Mouse (Mus musculus) right cerebral cortex, postnatal 25 days (tissue): ENCODE results near the gene Grwd1.

Experiments used
- DNase-seq: peaks from one replicate; pipeline ENCODE4 v3.0.0; 2022

The Grwd1 gene

GRCm38 (mm10) chr7:45833924-45834323 is 3.2 kb upstream of the Grwd1 start:
- DNase-seq: no peak

GRCm38 (mm10) chr7:45833148-45833790 is 2.5 kb upstream of the Grwd1 start:
- DNase-seq: peak; percentile 50

- DNase-seq: no peak
These were observed 1.7 kb upstream of the Grwd1 start for GRCm38 (mm10) chr7:45832428-45832827.

GRCm38 (mm10) chr7:45831128-45831525 is 383 bp upstream of the Grwd1 start:
- no peak for DNase-seq

GRCm38 (mm10) chr7:45826631-45827030 is 4.1 kb downstream of the Grwd1 start:
- DNase-seq: no peak

- DNase-seq: no peak
These were observed 6.1 kb downstream of the Grwd1 start, which contains the start of gene Kcnj14 for GRCm38 (mm10) chr7:45824598-45824997. TSS of gene Kcnj14 (minus strand) at chr7:45824782.

- DNase-seq: no peak
These were observed 9.8 kb downstream of the Grwd1 start for GRCm38 (mm10) chr7:45820913-45821312.

GRCm38 (mm10) chr7:45819843-45820242 is 10.9 kb downstream of the Grwd1 start:
- DNase-seq: no peak

- no peak for DNase-seq
These were observed 14.8 kb downstream of the Grwd1 start for GRCm38 (mm10) chr7:45815984-45816351.

- no peak for DNase-seq
These were observed 15.3 kb downstream of the Grwd1 start for GRCm38 (mm10) chr7:45815323-45815983.

GRCm38 (mm10) chr7:45814841-45815240 is 15.9 kb downstream of the Grwd1 start:
- DNase-seq: no peak

- peak; percentile 97 for DNase-seq
These were observed 16.7 kb downstream of the Grwd1 start, which contains the start of gene Cyth2 for GRCm38 (mm10) chr7:45813787-45814779. TSS of gene Cyth2 (minus strand) at chr7:45814581.

- DNase-seq: no peak
These were observed 17.8 kb downstream of the Grwd1 start for GRCm38 (mm10) chr7:45812921-45813320.

- DNase-seq: no peak
These were observed 21.3 kb downstream of the Grwd1 start for GRCm38 (mm10) chr7:45809276-45810075.

GRCm38 (mm10) chr7:45808471-45808870 is 22.3 kb downstream of the Grwd1 start:
- no peak for DNase-seq

- no peak for DNase-seq
These were observed 24.8 kb downstream of the Grwd1 start for GRCm38 (mm10) chr7:45805941-45806340.

- no peak for DNase-seq
These were observed 28.2 kb downstream of the Grwd1 start for GRCm38 (mm10) chr7:45802551-45802950.

GRCm38 (mm10) chr7:45801348-45801747 is 29.4 kb downstream of the Grwd1 start:
- DNase-seq: peak; percentile 88

- DNase-seq: no peak
These were observed 30.1 kb downstream of the Grwd1 start for GRCm38 (mm10) chr7:45800546-45801204.

GRCm38 (mm10) chr7:45800001-45800400 is 30.7 kb downstream of the Grwd1 start:
- DNase-seq: no peak

- DNase-seq: no peak
These were observed 31.8 kb downstream of the Grwd1 start for GRCm38 (mm10) chr7:45798931-45799330.

GRCm38 (mm10) chr7:45798511-45798836 is 32.3 kb downstream of the Grwd1 start:
- DNase-seq: no peak
